Mouse (Mus musculus) A20 (cell line): ENCODE measurements around the gene Rab31.
A peak's percentile ranks its signal among the peaks of the same experiment; 100 is the strongest.

Experiments used
- DNase-seq: peaks from one replicate; pipeline ENCODE4 v3.0.0-alpha.2; 2011; ENCODE audit warnings: low read depth, low spot score

Rab31 gene

GRCm38 (mm10) chr17:65739874-65740725 lies 32.5 kb downstream of the Rab31 start:
- DNase-seq = no peak

GRCm38 (mm10) chr17:65737622-65738021 lies 34.9 kb downstream of the Rab31 start:
- no peak for DNase-seq

GRCm38 (mm10) chr17:65737175-65737574 lies 35.4 kb downstream of the Rab31 start:
- DNase-seq = no peak

GRCm38 (mm10) chr17:65735088-65735487 lies 37.5 kb downstream of the Rab31 start:
- no peak for DNase-seq

GRCm38 (mm10) chr17:65732666-65733065 lies 39.9 kb downstream of the Rab31 start:
- DNase-seq = no peak

- DNase-seq = no peak
Measured at GRCm38 (mm10) chr17:65731710-65732109, 40.8 kb downstream of the Rab31 start.

GRCm38 (mm10) chr17:65729945-65730741 lies 42.4 kb downstream of the Rab31 start:
- no peak for DNase-seq

GRCm38 (mm10) chr17:65726755-65727154 lies 45.8 kb downstream of the Rab31 start:
- no peak for DNase-seq

- peak; percentile 59 for DNase-seq
Measured at GRCm38 (mm10) chr17:65726274-65726673, 46.3 kb downstream of the Rab31 start.

GRCm38 (mm10) chr17:65725814-65726213 lies 46.7 kb downstream of the Rab31 start:
- peak; percentile 20 for DNase-seq

GRCm38 (mm10) chr17:65725381-65725780 lies 47.2 kb downstream of the Rab31 start:
- DNase-seq = no peak

GRCm38 (mm10) chr17:65724254-65724653 lies 48.3 kb downstream of the Rab31 start:
- DNase-seq = peak; percentile 66

GRCm38 (mm10) chr17:65723633-65724032 lies 48.9 kb downstream of the Rab31 start:
- DNase-seq = peak; percentile 67

- no peak for DNase-seq
Measured at GRCm38 (mm10) chr17:65721330-65721729, 51.2 kb downstream of the Rab31 start.

GRCm38 (mm10) chr17:65719826-65720225 lies 52.7 kb downstream of the Rab31 start:
- no peak for DNase-seq

- DNase-seq = no peak
Measured at GRCm38 (mm10) chr17:65718578-65718977, 54.0 kb downstream of the Rab31 start.

- DNase-seq = no peak
Measured at GRCm38 (mm10) chr17:65717658-65718199, 54.8 kb downstream of the Rab31 start.

- no peak for DNase-seq
Measured at GRCm38 (mm10) chr17:65714060-65714459, 58.5 kb downstream of the Rab31 start.

- no peak for DNase-seq
Measured at GRCm38 (mm10) chr17:65712861-65713535, 59.6 kb downstream of the Rab31 start.

- DNase-seq = no peak
Measured at GRCm38 (mm10) chr17:65711779-65712178, 60.8 kb downstream of the Rab31 start.

GRCm38 (mm10) chr17:65710576-65710975 lies 62.0 kb downstream of the Rab31 start:
- DNase-seq = no peak

GRCm38 (mm10) chr17:65706220-65706619 lies 66.3 kb downstream of the Rab31 start:
- DNase-seq = peak; percentile 22
